Mouse (Mus musculus) embryonic facial prominence, embryonic 10.5 days (tissue): Measurements from ENCODE around the gene Aldh2. TPM values are rescaled to one million over a fixed set of nuclear protein-coding genes. Genes with fewer than 3 reads are reported as not detected.

ENCODE experiments used
- DNase-seq: peaks from one replicate; pipeline ENCODE4 v3.0.0-alpha.2; 2017; ENCODE audit warnings: low spot score
- H3K27ac ChIP-seq: fragments of 300-500 bp; sonication (generic); replicated peaks from 2 replicates; pipeline ENCODE4 v1.5.1; 2016; ENCODE audit warnings: mild to moderate bottlenecking
- H3K27me3 ChIP-seq: fragments of 300-500 bp; sonication (generic); replicated peaks from 2 replicates; pipeline ENCODE4 v1.6.1; 2016; ENCODE audit warnings: low read depth, mild to moderate bottlenecking; ENCODE audit not compliant: poor library complexity, severe bottlenecking
- H3K36me3 ChIP-seq: fragments of 300-500 bp; sonication (generic); replicated peaks from 2 replicates; pipeline ENCODE4 v1.6.1; 2016; ENCODE audit warnings: mild to moderate bottlenecking, moderate library complexity
- H3K4me1 ChIP-seq: fragments of 300-500 bp; sonication (generic); 2 replicates; pipeline ENCODE4 v1.6.1; 2016
- H3K4me3 ChIP-seq: fragments of 300-500 bp; sonication (generic); 2 replicates; pipeline ENCODE4 v1.5.1; 2016; ENCODE audit warnings: mild to moderate bottlenecking, moderate library complexity
- H3K9me3 ChIP-seq: fragments of 300-500 bp; sonication (generic); 2 replicates; pipeline ENCODE4 v1.6.1; 2016; ENCODE audit warnings: mild to moderate bottlenecking
- WGBS: fragments of 180-500 bp; shearing (Covaris S2); methylation state at CpG from one replicate; pipeline ENCODE4 v1.1.7; 2016; 5-methylcytosine and 5-hydroxymethylcytosine counted together
- polyA plus RNA-seq: library from polyadenylated mRNA; unstranded; fragments of >200 nt; fragmentation: Nextera tagmentation; extraction: Ambion mirVana; gene quantifications from 2 replicates; pipeline ENCODE4 v1.2.1, GENCODE M21; 2016

The Aldh2 gene
- polyA plus RNA-seq, 1 experiment from 2014 or later: 157 TPM

DNA sequence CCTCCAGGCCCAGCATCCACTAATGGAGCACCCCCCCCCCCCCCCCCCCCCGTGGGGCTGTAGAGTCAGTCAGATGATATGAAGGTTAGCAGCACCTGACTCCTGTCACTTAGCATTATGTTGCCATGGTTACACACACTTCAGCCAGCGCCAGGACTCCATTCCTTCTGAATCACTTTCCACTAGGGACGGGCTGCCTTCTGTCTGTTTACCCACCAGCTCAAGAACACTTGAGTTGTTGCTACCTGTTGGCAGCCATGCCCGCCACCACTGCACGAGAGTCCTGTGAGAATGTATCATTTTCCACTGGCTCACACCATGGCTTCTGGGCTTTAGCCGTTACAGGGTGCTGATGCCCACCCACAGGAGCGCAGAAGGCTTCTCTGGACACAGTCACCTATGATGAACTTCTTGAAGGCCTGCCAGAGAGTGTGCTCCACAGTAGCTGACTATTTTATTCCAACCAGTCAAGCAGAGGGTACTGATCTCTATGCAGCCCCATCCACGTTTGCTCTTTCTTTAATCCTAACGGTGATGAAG, 23.7 kb downstream of the Aldh2 start:
- Histone ChIP-seq H3K27me3 (no peaks in the 10 kb centered on the region), H3K27ac (no peak overlapping the region), H3K9me3 (no peaks in the 10 kb centered on the region), H3K4me3 (no peak overlapping the region), H3K4me1 (peaks cover 3% of the 10 kb centered on the region; the same call in 1 of the 2 replicates), H3K36me3 (peaks cover 65% of the 10 kb centered on the region)
- whole genome bisulfite sequencing: 80% methylated on average over 9 of the region's 9 CpGs
- no peak for DNase-seq

GRCm38 (mm10) chr5:121566035-121566681, 27.5 kb downstream of the Aldh2 start:
- no peak for DNase-seq
- WGBS: 91% methylated on average over 16 of the region's 16 CpGs
- no peak overlapping the region for H3K27ac ChIP-seq
- H3K4me1 ChIP-seq: peaks cover 10% of the 10 kb centered on the region
- no peak overlapping the region for H3K4me3 ChIP-seq
- no peaks in the 10 kb centered on the region for H3K27me3 ChIP-seq
- H3K9me3 ChIP-seq: no peaks in the 10 kb centered on the region
- peaks cover 29% of the 10 kb centered on the region for H3K36me3 ChIP-seq

GRCm38 (mm10) chr5:121564468-121564895, 29.1 kb downstream of the Aldh2 start:
- Histone ChIP-seq H3K36me3 (peaks cover 15% of the 10 kb centered on the region), H3K27me3 (no peaks in the 10 kb centered on the region), H3K4me1 (peaks cover 10% of the 10 kb centered on the region), H3K27ac (peak overlapping the region; percentile 65), H3K4me3 (peak overlapping the region; percentile 42), H3K9me3 (no peaks in the 10 kb centered on the region)
- 12% methylated on average over 11 of the region's 11 CpGs for WGBS
- DNase-seq: peak; percentile 91

- Histone ChIP-seq H3K27ac (no peak overlapping the region), H3K4me1 (peaks cover 10% of the 10 kb centered on the region), H3K9me3 (no peaks in the 10 kb centered on the region), H3K36me3 (no peaks in the 10 kb centered on the region), H3K27me3 (no peaks in the 10 kb centered on the region), H3K4me3 (no peak overlapping the region)
- 89% methylated on average over 3 of the region's 3 CpGs for WGBS
- no peak for DNase-seq
These were observed 31.2 kb downstream of the Aldh2 start for GRCm38 (mm10) chr5:121562436-121562835.

- 83% methylated on average over 7 of the region's 7 CpGs for WGBS
- Histone ChIP-seq H3K36me3 (no peaks in the 10 kb centered on the region), H3K4me1 (peaks cover 13% of the 10 kb centered on the region), H3K27me3 (no peaks in the 10 kb centered on the region), H3K4me3 (no peak overlapping the region), H3K27ac (no peak overlapping the region), H3K9me3 (no peaks in the 10 kb centered on the region)
- no peak for DNase-seq
These were observed 44.4 kb downstream of the Aldh2 start for GRCm38 (mm10) chr5:121549196-121549595.

DNA sequence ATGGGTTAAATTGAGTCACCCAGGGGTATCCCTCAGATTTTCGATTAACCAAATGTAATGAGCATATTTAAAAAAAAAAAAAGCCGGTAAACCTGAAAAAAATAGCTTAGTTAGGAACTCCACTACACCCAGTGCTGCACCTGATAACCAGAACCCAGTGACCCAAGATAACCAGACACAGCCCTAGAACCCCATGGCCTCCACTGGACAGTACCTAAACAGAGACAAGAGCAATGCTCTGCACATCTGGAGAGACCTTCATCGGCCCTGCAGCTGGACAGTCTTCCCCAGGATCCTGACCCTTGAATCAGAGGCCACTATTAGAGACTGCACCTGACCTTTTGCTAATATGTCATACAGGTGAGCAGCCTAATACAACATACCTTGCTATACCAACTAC, 46.5 kb downstream of the Aldh2 start:
- Histone ChIP-seq H3K4me3 (no peak overlapping the region), H3K36me3 (no peaks in the 10 kb centered on the region), H3K27me3 (no peaks in the 10 kb centered on the region), H3K9me3 (no peaks in the 10 kb centered on the region), H3K27ac (no peak overlapping the region), H3K4me1 (peaks cover 28% of the 10 kb centered on the region)
- no peak for DNase-seq
- 93% methylated on average over 3 of the region's 3 CpGs for WGBS

- peaks cover 28% of the 10 kb centered on the region for H3K4me1 ChIP-seq
These were observed 47.1 kb downstream of the Aldh2 start for GRCm38 (mm10) chr5:121546530-121546895.

GRCm38 (mm10) chr5:121545793-121546529, 47.7 kb downstream of the Aldh2 start, which contains the start of gene Mapkapk5:
Gene Mapkapk5, minus strand, starts transcription at chr5:121545905.
- Histone ChIP-seq H3K27ac (peak within 1 kb of the TSS; percentile 99), H3K4me3 (peak within 1 kb of the TSS; percentile 92), H3K36me3 (0 out of 2 replicates have a peak, but pooled peaks cover 1% of the 10 kb centered on the region), H3K27me3 (no peaks in the 10 kb centered on the region), H3K4me1 (peaks cover 28% of the 10 kb centered on the region), H3K9me3 (no peaks in the 10 kb centered on the region)
- DNase-seq: peak; percentile 98
- 2% methylated on average over 55 of the region's 55 CpGs for WGBS

More at GRCm38 (mm10) chr5:121546530-121546895, 47.1 kb downstream of the Aldh2 start:
- Histone ChIP-seq H3K27me3 (no peaks in the 10 kb centered on the region), H3K4me3 (peak overlapping the region; percentile 92), H3K27ac (peak overlapping the region; percentile 99), H3K36me3 (no peaks in the 10 kb centered on the region), H3K9me3 (no peaks in the 10 kb centered on the region)
- WGBS: 46% methylated on average over 6 of the region's 6 CpGs
- DNase-seq: peak; percentile 59

DNA sequence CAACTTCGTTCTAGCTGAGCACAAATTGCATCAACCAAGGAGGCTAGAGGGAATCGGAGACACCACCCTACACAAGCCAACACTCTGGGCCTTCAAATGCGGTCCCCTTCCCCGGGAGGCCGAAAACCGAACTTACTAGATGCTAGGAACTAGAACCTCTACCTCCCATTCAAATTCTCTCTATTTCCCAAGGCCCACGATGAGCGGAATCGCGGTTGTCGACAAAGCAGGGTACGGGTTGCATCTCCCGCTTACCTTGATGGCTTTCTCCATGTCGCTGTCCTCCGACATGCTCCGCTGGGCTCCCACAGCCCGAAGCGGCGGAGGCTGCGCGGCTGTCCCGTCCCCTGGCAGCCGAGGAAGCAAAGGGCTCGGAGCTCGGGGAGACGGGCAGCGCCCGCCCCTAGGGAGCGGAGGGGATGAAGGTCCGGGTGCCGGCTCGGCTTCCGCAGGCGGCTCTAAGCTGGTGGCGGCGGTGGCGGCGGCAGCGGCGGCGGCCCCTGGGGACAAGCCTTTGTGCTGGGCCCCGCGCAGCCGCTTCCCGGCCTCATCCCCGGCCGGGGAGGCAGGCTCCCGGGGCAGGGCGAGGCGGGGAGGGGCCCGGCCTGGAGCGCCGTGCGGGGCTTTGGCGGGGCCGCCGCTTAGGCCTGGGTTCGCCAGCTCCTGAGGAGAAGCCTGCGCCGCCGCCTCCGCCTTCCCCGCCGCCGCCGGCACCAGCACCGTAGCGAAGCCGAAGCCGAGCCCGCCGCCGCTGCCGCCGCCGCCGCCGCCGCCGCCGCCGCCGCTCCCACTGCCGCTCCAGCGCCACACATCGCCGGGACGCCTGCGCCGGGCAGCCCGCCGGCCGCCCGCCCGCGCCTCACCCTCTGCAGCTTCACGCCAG, 48.5 kb downstream of the Aldh2 start, which contains the start of the genes Adam1a and Gm42878:
Gene Adam1a, minus strand, starts transcription at position 573 of the 883 bp plus-strand sequence.
Gene Gm42878, minus strand, starts transcription at position 573 of the 883 bp plus-strand sequence.
- Histone ChIP-seq H3K4me1 (peaks cover 28% of the 10 kb centered on the region), H3K4me3 (peak within 1 kb of the TSS; percentile 92), H3K27me3 (no peaks in the 10 kb centered on the region), H3K9me3 (no peaks in the 10 kb centered on the region), H3K27ac (peak within 1 kb of the TSS; percentile 99), H3K36me3 (peaks cover 6% of the 10 kb centered on the region; the same call in 1 of the 2 replicates)
- 3% methylated on average over 96 of the region's 97 CpGs for WGBS
- peak; percentile 61 for DNase-seq

DNA sequence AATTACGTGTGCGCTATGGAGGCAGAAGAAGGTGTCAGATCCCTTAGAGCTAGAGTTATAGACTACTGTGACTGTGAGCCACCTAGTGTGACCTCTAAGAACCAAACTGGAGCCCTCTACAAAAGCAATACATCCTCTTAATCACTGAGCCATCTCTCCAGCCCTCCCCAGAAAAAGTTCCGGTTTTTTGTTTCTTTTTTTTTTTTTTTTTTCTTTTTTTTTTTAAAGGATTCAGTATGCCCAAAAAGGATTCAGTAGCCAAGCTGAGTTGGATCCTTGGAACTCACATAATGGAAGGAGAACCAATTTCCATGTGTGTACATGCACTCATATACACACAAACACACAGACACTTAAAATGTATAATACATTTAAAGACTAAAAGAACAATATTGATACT, 50.3 kb downstream of the Aldh2 start:
- H3K36me3 ChIP-seq: peaks cover 23% of the 10 kb centered on the region
- no peaks in the 10 kb centered on the region for H3K9me3 ChIP-seq
- DNase-seq: no peak
- no peak overlapping the region for H3K4me3 ChIP-seq
- no peak overlapping the region for H3K27ac ChIP-seq
- H3K27me3 ChIP-seq: no peaks in the 10 kb centered on the region
- 81% methylated on average over 3 of the region's 3 CpGs for WGBS
- peaks cover 28% of the 10 kb centered on the region for H3K4me1 ChIP-seq

DNA sequence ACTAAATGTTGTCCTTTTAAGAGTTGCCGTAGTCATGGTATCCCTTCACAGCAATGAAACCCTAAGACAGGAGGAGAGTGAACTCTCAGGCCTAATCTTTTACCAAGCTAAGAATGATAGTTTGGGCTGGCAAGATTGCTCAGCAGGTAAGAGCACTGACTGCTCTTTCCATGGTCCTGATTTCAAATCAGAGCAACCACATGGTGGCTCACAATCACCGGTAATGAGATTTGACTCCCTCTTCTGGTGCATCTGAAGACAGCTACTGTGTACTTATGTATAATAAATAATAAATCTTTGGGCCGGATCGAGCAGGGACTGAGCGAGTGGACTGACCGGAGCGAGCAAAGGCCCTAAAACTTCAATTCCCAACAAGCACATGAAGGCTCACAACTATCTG, 52.4 kb downstream of the Aldh2 start:
- H3K36me3 ChIP-seq: peaks cover 45% of the 10 kb centered on the region
- 91% methylated on average over 7 of the region's 7 CpGs for whole genome bisulfite sequencing
- no peak overlapping the region for H3K27ac ChIP-seq
- DNase-seq: no peak
- peaks cover 22% of the 10 kb centered on the region for H3K4me1 ChIP-seq
- no peaks in the 10 kb centered on the region for H3K9me3 ChIP-seq
- no peak overlapping the region for H3K4me3 ChIP-seq
- no peaks in the 10 kb centered on the region for H3K27me3 ChIP-seq

DNA sequence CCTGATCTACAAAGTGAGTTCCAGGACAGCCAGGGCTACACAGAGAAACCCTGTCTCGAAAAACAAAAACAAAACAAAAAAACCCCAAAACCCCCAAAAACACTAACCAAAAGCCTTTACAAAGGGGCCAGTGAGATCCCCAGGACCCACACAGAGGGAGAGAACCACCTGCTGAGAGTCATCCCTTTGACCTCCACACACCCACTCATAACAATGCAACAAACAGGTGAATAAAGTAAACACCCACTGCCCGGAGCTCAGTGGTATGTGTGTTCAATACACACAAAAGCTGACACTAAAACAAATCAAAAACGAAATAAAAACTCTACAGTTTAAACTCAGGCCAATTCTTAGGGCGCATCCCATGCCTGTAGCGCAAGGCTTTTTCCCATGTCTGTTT, 53.6 kb downstream of the Aldh2 start:
- DNase-seq: no peak
- H3K27ac ChIP-seq: no peak overlapping the region
- H3K4me3 ChIP-seq: no peak overlapping the region
- H3K36me3 ChIP-seq: peaks cover 56% of the 10 kb centered on the region
- no peaks in the 10 kb centered on the region for H3K27me3 ChIP-seq
- H3K9me3 ChIP-seq: no peaks in the 10 kb centered on the region
- WGBS: 92% methylated on average over 5 of the region's 5 CpGs
- peaks cover 22% of the 10 kb centered on the region for H3K4me1 ChIP-seq
